Mouse (Mus musculus) neural tube, embryonic 11.5 days (tissue): ENCODE measurements around the gene Taf12. TPM values are rescaled to one million over a fixed set of nuclear protein-coding genes. Genes with fewer than 3 reads are reported as not detected.

ENCODE experiments used
- ATAC-seq: fragments of 200-750 bp; cut with Nextera tagmentation; 2 replicates; pipeline ENCODE4 v1.8.0; 2017; ENCODE audit warnings: moderate number of reproducible peaks, mild to moderate bottlenecking, moderate TSS enrichment, moderate library complexity; ENCODE audit not compliant: insufficient read depth, low FRiP score, low TSS enrichment
- DNase-seq: peaks from one replicate; pipeline ENCODE4 v3.0.0-alpha.2; 2015; ENCODE audit warnings: low spot score
- H3K27ac ChIP-seq: fragments of 300-500 bp; sonication (generic); 2 replicates; pipeline ENCODE4 v1.5.1; 2014; ENCODE audit warnings: low read depth, mild to moderate bottlenecking, low read length
- H3K27me3 ChIP-seq: fragments of 300-500 bp; sonication (generic); 2 replicates; pipeline ENCODE4 v1.6.1; 2014; ENCODE audit warnings: mild to moderate bottlenecking, low read length, mixed read lengths; ENCODE audit not compliant: control insufficient read depth, insufficient read depth
- H3K36me3 ChIP-seq: fragments of 300-500 bp; sonication (generic); 2 replicates; pipeline ENCODE4 v1.6.1; 2014; ENCODE audit warnings: mild to moderate bottlenecking, low read length, moderate library complexity, mixed read lengths; ENCODE audit not compliant: control insufficient read depth, insufficient read depth
- H3K4me1 ChIP-seq: fragments of 300-500 bp; sonication (generic); 2 replicates; pipeline ENCODE4 v1.6.1; 2014; ENCODE audit warnings: low read length, mixed read lengths; ENCODE audit not compliant: control insufficient read depth, insufficient read depth
- H3K4me2 ChIP-seq: fragments of 300-500 bp; sonication (generic); 2 replicates; pipeline ENCODE4 v1.6.1; 2014; ENCODE audit warnings: low read depth, mild to moderate bottlenecking, moderate library complexity
- H3K4me3 ChIP-seq: fragments of 300-500 bp; sonication (generic); 2 replicates; pipeline ENCODE4 v1.5.1; 2014; ENCODE audit warnings: low read depth, low read length
- H3K9ac ChIP-seq: fragments of 300-500 bp; sonication (generic); 2 replicates; pipeline ENCODE4 v1.6.1; 2014; ENCODE audit warnings: mild to moderate bottlenecking, low read length
- H3K9me3 ChIP-seq: fragments of 300-500 bp; sonication (generic); 2 replicates; pipeline ENCODE4 v1.6.1; 2016; ENCODE audit warnings: low read length; ENCODE audit not compliant: control insufficient read depth
- WGBS: fragments of 180-500 bp; shearing (Covaris S2); extraction: QIAGEN DNeasy Blood & Tissue Kit; methylation state at CpG from one replicate; pipeline ENCODE4 v1.1.7; 2014; 5-methylcytosine and 5-hydroxymethylcytosine counted together
- polyA plus RNA-seq: library from polyadenylated mRNA; unstranded; fragments of >200 nt; fragmentation: Nextera tagmentation; extraction: Ambion mirVana; gene quantifications from 2 replicates; pipeline ENCODE4 v1.2.1, GENCODE M21; 2014

The Taf12 gene
- polyA plus RNA-seq, 1 experiment from 2014 or later: 59.7 TPM

- H3K4me1 ChIP-seq: no peaks in the 10 kb centered on the region; the same call in 1 of the 2 replicates
- no peak overlapping the region for H3K4me2 ChIP-seq
- no peaks in the 10 kb centered on the region for H3K27me3 ChIP-seq
- peaks cover 2% of the 10 kb centered on the region for H3K36me3 ChIP-seq
- H3K27ac ChIP-seq: no peak overlapping the region
- H3K9me3 ChIP-seq: no peaks in the 10 kb centered on the region
- H3K4me3 ChIP-seq: no peak overlapping the region
- no peak overlapping the region for H3K9ac ChIP-seq
- 87% methylated on average over 8 of the region's 8 CpGs for WGBS
- DNase-seq (no peak), ATAC-seq (no peak)
These were observed 21.0 kb upstream of the Taf12 start for GRCm38 (mm10) chr4:132253128-132253527.

- Histone ChIP-seq H3K36me3 (peaks cover 2% of the 10 kb centered on the region), H3K4me2 (no peak overlapping the region), H3K4me3 (no peak overlapping the region), H3K27me3 (no peaks in the 10 kb centered on the region), H3K4me1 (no peaks in the 10 kb centered on the region; the same call in 1 of the 2 replicates), H3K27ac (no peak overlapping the region), H3K9ac (no peak overlapping the region), H3K9me3 (no peaks in the 10 kb centered on the region)
- 79% methylated on average over 2 of the region's 2 CpGs for whole genome bisulfite sequencing
- DNase-seq (no peak), ATAC-seq (no peak)
These were observed 20.6 kb upstream of the Taf12 start for GRCm38 (mm10) chr4:132253622-132254021.

GRCm38 (mm10) chr4:132254986-132255385 lies 19.2 kb upstream of the Taf12 start:
- H3K4me1 ChIP-seq: peaks cover 4% of the 10 kb centered on the region; the same call in 1 of the 2 replicates
- peaks cover 2% of the 10 kb centered on the region; the same call in 1 of the 2 replicates for H3K36me3 ChIP-seq
- no peak overlapping the region for H3K4me2 ChIP-seq
- no peak for DNase-seq
- H3K27ac ChIP-seq: no peak overlapping the region
- WGBS: 74% methylated on average over 3 of the region's 3 CpGs
- no peak for ATAC-seq
- H3K9ac ChIP-seq: no peak overlapping the region
- H3K4me3 ChIP-seq: no peak overlapping the region
- no peaks in the 10 kb centered on the region for H3K27me3 ChIP-seq
- H3K9me3 ChIP-seq: no peaks in the 10 kb centered on the region

- no peaks in the 10 kb centered on the region for H3K9me3 ChIP-seq
- H3K27ac ChIP-seq: no peak overlapping the region
- H3K4me1 ChIP-seq: peaks cover 6% of the 10 kb centered on the region; the same call in 1 of the 2 replicates
- H3K27me3 ChIP-seq: no peaks in the 10 kb centered on the region
- ATAC-seq (no peak), DNase-seq (no peak)
- peaks cover under 1% of the 10 kb centered on the region; the same call in 1 of the 2 replicates for H3K36me3 ChIP-seq
- WGBS: 91% methylated on average over 3 of the region's 3 CpGs
- H3K4me3 ChIP-seq: no peak overlapping the region
- no peak overlapping the region for H3K9ac ChIP-seq
- H3K4me2 ChIP-seq: no peak overlapping the region
These were observed 17.8 kb upstream of the Taf12 start for GRCm38 (mm10) chr4:132256384-132256783.

GRCm38 (mm10) chr4:132259248-132259647 lies 14.9 kb upstream of the Taf12 start:
- Histone ChIP-seq H3K9me3 (no peaks in the 10 kb centered on the region), H3K4me1 (0 out of 2 replicates have a peak, but pooled peaks cover 6% of the 10 kb centered on the region), H3K9ac (no peak overlapping the region), H3K4me3 (no peak overlapping the region), H3K36me3 (no peaks in the 10 kb centered on the region), H3K27me3 (no peaks in the 10 kb centered on the region), H3K4me2 (no peak overlapping the region), H3K27ac (no peak overlapping the region)
- 90% methylated on average over 4 of the region's 4 CpGs for WGBS
- DNase-seq (no peak), ATAC-seq (no peak)

- peak; percentile 77 for DNase-seq
- Histone ChIP-seq H3K27me3 (no peaks in the 10 kb centered on the region), H3K9me3 (no peaks in the 10 kb centered on the region), H3K27ac (peak overlapping the region; percentile 94), H3K9ac (peak overlapping the region; percentile 94), H3K4me1 (0 out of 2 replicates have a peak, but pooled peaks cover 6% of the 10 kb centered on the region), H3K4me2 (peak overlapping the region; percentile 85), H3K36me3 (no peaks in the 10 kb centered on the region), H3K4me3 (peak overlapping the region; percentile 90)
- peak; percentile 82 for ATAC-seq
- WGBS: 4% methylated on average over 25 of the region's 64 CpGs
These were observed 13.5 kb upstream of the Taf12 start for GRCm38 (mm10) chr4:132260404-132261379.

GRCm38 (mm10) chr4:132261514-132262357 lies 12.4 kb upstream of the Taf12 start, which contains the start of gene Gmeb1:
TSS of gene Gmeb1 (minus strand) at chr4:132261602.
- Histone ChIP-seq H3K4me3 (peak within 1 kb of the TSS; percentile 90), H3K36me3 (no peaks in the 10 kb centered on the region), H3K9me3 (no peaks in the 10 kb centered on the region), H3K27me3 (no peaks in the 10 kb centered on the region), H3K9ac (peak within 1 kb of the TSS; percentile 94), H3K4me2 (peak within 1 kb of the TSS; percentile 85), H3K27ac (peak within 1 kb of the TSS; percentile 94), H3K4me1 (0 out of 2 replicates have a peak, but pooled peaks cover 6% of the 10 kb centered on the region)
- peak; percentile 89 for DNase-seq
- peak; percentile 69 for ATAC-seq
- 24% methylated on average over 31 of the region's 49 CpGs for WGBS

GRCm38 (mm10) chr4:132262358-132262616 lies 11.9 kb upstream of the Taf12 start:
- ATAC-seq (no peak), DNase-seq (no peak)
- no peak overlapping the region for H3K27ac ChIP-seq
- H3K36me3 ChIP-seq: no peaks in the 10 kb centered on the region
- H3K4me3 ChIP-seq: no peak overlapping the region
- H3K4me2 ChIP-seq: no peak overlapping the region
- WGBS: 81% methylated on average over 5 of the region's 5 CpGs
- H3K27me3 ChIP-seq: no peaks in the 10 kb centered on the region
- H3K9ac ChIP-seq: no peak overlapping the region
- H3K4me1 ChIP-seq: 0 out of 2 replicates have a peak, but pooled peaks cover 6% of the 10 kb centered on the region
- no peaks in the 10 kb centered on the region for H3K9me3 ChIP-seq
